12 mouse cellular contexts compared by ENCODE assay signal in the genomic region with DNA sequence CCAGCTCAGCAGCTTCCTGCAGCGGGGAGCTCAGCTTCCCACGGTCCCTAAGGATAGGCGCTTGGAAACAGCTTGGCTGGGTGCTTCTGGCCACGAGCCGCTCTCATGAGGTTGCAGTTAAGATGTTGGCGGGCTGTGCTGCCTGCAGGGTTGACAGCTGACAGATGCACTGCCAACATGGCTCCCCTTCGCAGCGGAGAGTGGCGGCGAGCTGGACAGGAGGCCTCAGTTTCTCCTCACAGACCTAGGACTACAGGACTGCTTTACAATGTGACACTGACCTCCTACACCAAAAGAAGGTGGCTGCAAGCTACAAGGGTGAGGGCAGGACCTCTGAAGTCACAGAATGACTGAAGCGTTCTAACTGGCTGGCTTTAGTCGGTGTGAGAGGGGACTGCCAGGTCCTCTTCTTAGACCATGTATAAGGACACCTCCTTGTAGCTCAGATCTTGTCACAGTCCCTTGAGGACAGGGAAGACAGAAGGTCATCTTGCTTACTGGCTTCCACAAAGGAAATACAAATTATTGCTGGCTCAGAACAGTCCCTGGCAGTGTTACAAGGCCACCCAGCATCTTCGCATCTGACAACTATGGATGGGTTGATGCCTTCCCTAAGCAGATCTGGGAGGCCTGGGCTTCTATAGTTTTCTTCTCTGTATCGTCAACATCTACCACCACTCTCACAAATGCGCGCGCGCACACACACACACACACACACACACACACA. TPM values are rescaled to one million over a fixed set of nuclear protein-coding genes. Genes with fewer than 3 reads are reported as not detected.
DNase-seq lines count a peak whose midpoint lies in the region; ATAC-seq lines count a peak whose summit lies in the region.
"Had no signal": no experiment of that assay in that cellular context is flagged by ENCODE, and none has a peak within 500 bp of the region (broad histone marks: within the 10 kb centered on the region; RNA-seq: fewer than 3 reads in every experiment).

No protein-coding gene starts in this region.

- intact Hi-C loops in left cerebral cortex, postnatal 10 days (cut with DNase I) = no loop called here

- no peak for ATAC-seq in heart, embryonic 12.5 days (ENCODE audit: insufficient number of reproducible peaks, low FRiP score)
- ATAC-seq in cerebellum, adult (ENCODE audit: insufficient number of reproducible peaks, low FRiP score, low TSS enrichment) = peak; percentile 54
- no peak for ATAC-seq in liver, embryonic 12.5 days

- H3K4me3 ChIP-seq in heart, embryonic 12.5 days = no peak overlapping the region
- no peak overlapping the region for H3K4me3 ChIP-seq in liver, embryonic 12.5 days
- H3K4me3 ChIP-seq: erythroblast, embryonic 14.5 days had no signal

- H3K27me3 ChIP-seq in heart, embryonic 12.5 days (replicated peaks) = no peaks in the 10 kb centered on the region
- H3K27me3 ChIP-seq in liver, embryonic 12.5 days (replicated peaks) = 0 out of 2 replicates have a peak, but pooled peaks cover 6% of the 10 kb centered on the region

- H3K4me2 ChIP-seq in heart, embryonic 12.5 days = no peak overlapping the region
- no peak overlapping the region for H3K4me2 ChIP-seq in liver, embryonic 12.5 days

- WGBS in heart, embryonic 12.5 days = 85% methylated on average over 18 of the region's 18 CpGs
- WGBS in liver, embryonic 12.5 days (ENCODE audit: insufficient replicate concordance) = 69% methylated on average over 18 of the region's 18 CpGs

- no peak overlapping the region for H3K27ac ChIP-seq in heart, embryonic 12.5 days (ENCODE audit: poor library complexity, severe bottlenecking)
- no peak overlapping the region for H3K27ac ChIP-seq in liver, embryonic 12.5 days

- peak; percentile 98 for DNase-seq in heart, adult 11 months
- DNase-seq in gastrocnemius, adult 8-10 months (ENCODE audit: low spot score in 2 of 2) = peak; percentile 37 to 53
- peak; percentile 46 to 56 for DNase-seq in left cerebral cortex, postnatal 10 days (ENCODE audit: extremely low spot score in 1 of 2, low spot score in 2 of 2)
- no peak for DNase-seq in kidney, adult 9 months
- DNase-seq in adipocyte (ENCODE audit: low spot score) = no peak
- DNase-seq: thymus, postnatal 25 days had no signal

- H3K9me3 ChIP-seq in heart, embryonic 12.5 days (replicated peaks) = 0 out of 2 replicates have a peak, but pooled peaks cover 8% of the 10 kb centered on the region
- H3K9me3 ChIP-seq in liver, embryonic 12.5 days (replicated peaks) = no peaks in the 10 kb centered on the region

- H3K9ac ChIP-seq in heart, embryonic 12.5 days = no peak overlapping the region
- H3K9ac ChIP-seq in liver, embryonic 12.5 days = no peak overlapping the region

- H3K4me1 ChIP-seq in heart, embryonic 12.5 days (replicated peaks) = no peaks in the 10 kb centered on the region
- H3K4me1 ChIP-seq in liver, embryonic 12.5 days = no peaks in the 10 kb centered on the region; the same call in 1 of the 2 replicates

- H3K36me3 ChIP-seq in heart, embryonic 12.5 days = no peaks in the 10 kb centered on the region
- H3K36me3 ChIP-seq in liver, embryonic 12.5 days = no peaks in the 10 kb centered on the region

RNA-seq across cellular contexts. Expression of a gene that starts 13.3 kb away (rescaled TPM):
- polyA plus RNA-seq in heart, embryonic 12.5 days (2016; fragmentation: Nextera tagmentation; extraction: Ambion mirVana) = 1.1 and 1.5 TPM in 2 replicates
- total RNA-seq in gastrocnemius, adult 8-10 months (2022) = 1 to 10 TPM in 2 of 4 experiments, under 1 TPM in 2; 0.75 to 1.5 (median 1.2) TPM
- total RNA-seq in left cerebral cortex, postnatal 10 days (2021) = 1 to 10 TPM; 3.3 to 3.7 TPM
- polyA plus RNA-seq in liver, embryonic 12.5 days (2016; fragmentation: Nextera tagmentation; extraction: Ambion mirVana) = 0.31 and 0.39 TPM in 2 replicates
- total RNA-seq: neutrophil, adult 5-6 weeks had no signal

RNA-seq across cellular contexts. Expression of a gene that starts 15.6 kb away (rescaled TPM):
- not detected in 2 replicates for polyA plus RNA-seq in heart, embryonic 12.5 days (2016; fragmentation: Nextera tagmentation; extraction: Ambion mirVana)
- not detected for total RNA-seq in gastrocnemius, adult 8-10 months (2022)
- not detected for total RNA-seq in left cerebral cortex, postnatal 10 days (2021)
- not detected in 2 replicates for polyA plus RNA-seq in liver, embryonic 12.5 days (2016; fragmentation: Nextera tagmentation; extraction: Ambion mirVana)
- total RNA-seq: neutrophil, adult 5-6 weeks had no signal
- polyA plus RNA-seq: erythroblast, embryonic 14.5 days; intestine, embryonic 14.5 days had no signal

Comparison
In these comparisons a context has a peak if more than half of its experiments do, and no peak if none do; other contexts are left out.
1. DNase-seq: peak in heart, adult 11 months (single experiment), gastrocnemius, adult 8-10 months (2 of 2) and left cerebral cortex, postnatal 10 days (2 of 2); none in kidney, adult 9 months (single experiment) and adipocyte (single experiment).